Mouse (Mus musculus): ENCODE measurements around the gene Sapcd1. TPM values are rescaled to one million over a fixed set of nuclear protein-coding genes. Genes with fewer than 3 reads are reported as not detected.

Sapcd1 gene
- 4.2 and 6.4 TPM in 2 replicates for polyA plus RNA-seq (2015; fragmentation: Nextera tagmentation; extraction: Ambion mirVana)

GRCm38 (mm10) chr17:35027277-35028068 lies at the start of gene Sapcd1:
Gene Sapcd1, minus strand, starts transcription at chr17:35028016.

GRCm38 (mm10) chr17:35076507-35077176 lies 48.8 kb upstream of the Sapcd1 start, which contains the start of gene Ly6g6e:
Gene Ly6g6e, plus strand, starts transcription at chr17:35076902.

DNA sequence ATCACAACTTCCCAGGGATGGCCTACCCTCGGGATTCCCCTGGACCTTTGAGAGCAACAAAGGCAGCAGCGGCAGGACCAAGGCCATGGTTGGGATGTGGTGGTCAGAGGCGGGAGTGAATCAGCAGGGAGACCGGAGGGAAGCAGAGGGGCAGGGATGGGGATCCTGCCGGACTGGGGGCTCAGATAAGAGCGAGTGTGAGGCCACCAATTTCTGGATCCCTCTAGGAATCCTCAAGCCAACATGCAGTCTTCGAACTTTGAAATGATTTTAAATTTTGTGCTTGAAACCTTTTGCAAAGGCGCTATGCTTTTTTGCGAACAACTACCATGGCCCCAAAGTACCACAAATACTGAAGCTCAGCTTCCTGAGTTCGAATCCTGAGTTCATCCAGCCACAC lies 38.3 kb upstream of the Sapcd1 start, which contains the start of gene Mpig6b:
TSS of gene Mpig6b (minus strand) at position 101 of the 400 bp plus-strand sequence.

GRCm38 (mm10) chr17:35064951-35065947 lies 37.4 kb upstream of the Sapcd1 start, which contains the start of gene Ly6g6c:
Gene Ly6g6c, plus strand, starts transcription at chr17:35065388.

GRCm38 (mm10) chr17:35058911-35059892 lies 31.4 kb upstream of the Sapcd1 start, which contains the start of gene Ddah2:
Gene Ddah2, plus strand, starts transcription at chr17:35059035.

DNA sequence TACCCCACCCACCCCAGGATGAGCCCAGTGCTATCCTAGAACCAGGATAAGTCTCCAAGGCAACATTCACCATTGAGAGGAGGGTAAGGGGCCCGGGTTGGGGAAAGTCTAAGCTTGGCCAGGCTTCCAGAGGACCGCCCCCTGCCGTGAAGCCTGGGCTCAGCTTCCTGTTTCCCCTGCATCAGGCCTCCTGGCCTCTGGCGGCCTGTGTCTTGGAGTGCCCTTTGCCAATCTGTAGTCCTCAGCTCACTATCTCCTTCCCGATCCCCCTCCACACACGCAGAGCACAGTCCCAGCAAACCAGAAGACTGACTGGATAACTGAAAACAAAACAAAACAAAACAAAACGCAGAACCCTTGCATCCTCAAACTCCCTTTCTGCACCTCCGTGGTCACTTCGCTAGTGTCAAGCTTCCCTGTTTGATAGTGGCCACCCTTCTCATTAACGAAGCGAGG lies 21.8 kb upstream of the Sapcd1 start, which contains the start of gene Clic1:
TSS of gene Clic1 (plus strand) at position 406 of the 456 bp plus-strand sequence.

GRCm38 (mm10) chr17:35046681-35047455 lies 19.1 kb upstream of the Sapcd1 start, which contains the start of gene Msh5:
Gene Msh5, minus strand, starts transcription at chr17:35046745.

DNA sequence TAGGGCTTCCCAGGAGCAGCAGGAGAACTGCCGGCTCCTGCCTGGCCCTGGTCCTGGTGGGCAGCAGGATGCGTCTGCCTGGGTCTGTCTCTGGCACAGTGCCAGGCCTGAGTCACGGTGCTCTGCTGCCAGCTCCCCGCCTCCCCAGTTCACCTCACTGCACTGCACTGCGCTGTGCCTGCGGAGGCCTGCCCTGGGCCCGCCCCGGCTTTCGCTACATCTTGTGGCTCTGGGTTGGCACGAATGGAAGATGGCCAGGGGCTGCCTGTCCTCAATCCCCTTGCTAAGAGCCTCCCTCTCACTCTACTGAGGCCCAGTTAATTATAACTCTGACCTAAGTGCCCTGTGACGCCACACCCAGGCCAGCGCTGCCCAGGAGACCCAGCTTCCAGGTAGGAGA lies 11.4 kb downstream of the Sapcd1 start, which contains the start of gene Vwa7:
TSS of gene Vwa7 (plus strand) at position 204 of the 400 bp plus-strand sequence.

DNA sequence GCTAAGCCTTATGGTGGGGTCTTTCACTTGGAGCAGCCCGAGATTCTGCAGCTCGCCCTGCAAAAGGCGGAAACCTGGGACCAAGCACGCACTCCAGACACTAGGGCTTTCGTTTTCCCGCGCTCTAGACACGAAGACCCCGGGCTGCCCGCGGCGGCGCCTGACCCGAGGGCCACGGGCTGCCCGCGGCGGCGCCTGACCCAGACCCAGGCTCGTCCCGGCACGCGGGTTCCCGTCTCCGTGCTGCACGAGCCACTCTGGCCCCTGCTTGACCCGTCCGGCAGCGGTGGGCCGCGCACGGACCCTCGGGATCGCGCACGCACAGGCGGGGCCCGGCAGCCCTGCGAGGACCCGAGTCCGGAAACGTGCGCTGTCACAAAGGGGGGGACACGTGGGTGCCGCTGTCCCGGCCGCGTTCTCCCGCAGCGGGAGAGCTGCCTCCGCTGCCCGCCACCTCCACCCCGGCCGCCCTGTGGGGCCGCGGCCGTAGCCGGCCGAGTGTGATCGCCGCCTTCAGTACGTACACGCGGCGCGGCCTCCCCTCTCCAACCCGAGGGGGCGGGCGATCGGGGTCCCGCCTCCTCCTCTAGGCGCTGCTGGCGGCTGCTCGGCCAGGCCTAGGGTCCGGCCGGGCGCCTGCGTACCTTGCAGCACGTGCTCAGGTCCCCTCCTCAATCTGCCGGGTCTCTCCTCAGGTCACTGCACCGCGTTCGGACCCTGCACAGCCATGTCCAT lies 26.9 kb downstream of the Sapcd1 start, which contains the start of gene Vars:
TSS of gene Vars (plus strand) at position 271 of the 735 bp plus-strand sequence.

GRCm38 (mm10) chr17:34981690-34982180 lies 46.1 kb downstream of the Sapcd1 start, which contains the start of gene Lsm2:
Gene Lsm2, plus strand, starts transcription at chr17:34981862.

Other genes with a start within 250 kb of the Sapcd1 start
- 2,316 and 6,586 TPM in 2 replicates for gene Cyp21a1, start 223.5 kb downstream of the Sapcd1 start, polyA plus RNA-seq (2015; fragmentation: Nextera tagmentation; extraction: Ambion mirVana)
- gene Stk19, start 191.1 kb downstream of the Sapcd1 start, polyA plus RNA-seq (2015; fragmentation: Nextera tagmentation; extraction: Ambion mirVana) = 37.9 and 41.1 TPM in 2 replicates
- 34.6 and 62.4 TPM in 2 replicates for gene Dxo, start 191.0 kb downstream of the Sapcd1 start, polyA plus RNA-seq (2015; fragmentation: Nextera tagmentation; extraction: Ambion mirVana)
- 23.8 and 36.5 TPM in 2 replicates for gene Skiv2l, start 177.8 kb downstream of the Sapcd1 start, polyA plus RNA-seq (2015; fragmentation: Nextera tagmentation; extraction: Ambion mirVana)
- 56.9 and 73.9 TPM in 2 replicates for gene Nelfe, start 177.6 kb downstream of the Sapcd1 start, polyA plus RNA-seq (2015; fragmentation: Nextera tagmentation; extraction: Ambion mirVana)
- gene Cfb, start 165.5 kb downstream of the Sapcd1 start, polyA plus RNA-seq (2015; fragmentation: Nextera tagmentation; extraction: Ambion mirVana) = 27.2 and 40.8 TPM in 2 replicates
- 1.6 and 1.9 TPM in 2 replicates for gene Zbtb12, start 148.5 kb downstream of the Sapcd1 start, polyA plus RNA-seq (2015; fragmentation: Nextera tagmentation; extraction: Ambion mirVana)
- gene Gm20547, start 146.0 kb downstream of the Sapcd1 start, polyA plus RNA-seq (2015; fragmentation: Nextera tagmentation; extraction: Ambion mirVana) = not detected in 2 replicates
- gene C2, start 129.8 kb downstream of the Sapcd1 start, polyA plus RNA-seq (2015; fragmentation: Nextera tagmentation; extraction: Ambion mirVana) = 37.4 and 41.0 TPM in 2 replicates
- gene Ehmt2, start 129.5 kb downstream of the Sapcd1 start, polyA plus RNA-seq (2015; fragmentation: Nextera tagmentation; extraction: Ambion mirVana) = 45.4 and 52.6 TPM in 2 replicates
- 1.1 TPM in 2 replicates for gene Slc44a4, start 113.5 kb downstream of the Sapcd1 start, polyA plus RNA-seq (2015; fragmentation: Nextera tagmentation; extraction: Ambion mirVana)
- gene Neu1, start 96.8 kb downstream of the Sapcd1 start, polyA plus RNA-seq (2015; fragmentation: Nextera tagmentation; extraction: Ambion mirVana) = 24.3 and 32.3 TPM in 2 replicates
- 1.4 and 1.6 TPM in 2 replicates for gene Hspa1b, start 68.8 kb downstream of the Sapcd1 start, polyA plus RNA-seq (2015; fragmentation: Nextera tagmentation; extraction: Ambion mirVana)
- gene Gm20481, start 58.1 kb downstream of the Sapcd1 start, polyA plus RNA-seq (2015; fragmentation: Nextera tagmentation; extraction: Ambion mirVana) = not detected in 2 replicates
- 11.8 and 21.4 TPM in 2 replicates for gene Hspa1a, start 55.9 kb downstream of the Sapcd1 start, polyA plus RNA-seq (2015; fragmentation: Nextera tagmentation; extraction: Ambion mirVana)
- gene Hspa1l, start 55.3 kb downstream of the Sapcd1 start, polyA plus RNA-seq (2015; fragmentation: Nextera tagmentation; extraction: Ambion mirVana) = 0.11 and 0.17 TPM in 2 replicates
- 62.8 and 87.8 TPM in 2 replicates for gene Lsm2, start 46.2 kb downstream of the Sapcd1 start, polyA plus RNA-seq (2015; fragmentation: Nextera tagmentation; extraction: Ambion mirVana)
- 31.9 and 37.8 TPM in 2 replicates for gene Vars, start 27.0 kb downstream of the Sapcd1 start, polyA plus RNA-seq (2015; fragmentation: Nextera tagmentation; extraction: Ambion mirVana)
- gene Vwa7, start 11.4 kb downstream of the Sapcd1 start, polyA plus RNA-seq (2015; fragmentation: Nextera tagmentation; extraction: Ambion mirVana) = 0.21 and 0.35 TPM in 2 replicates
- gene Msh5, start 18.7 kb upstream of the Sapcd1 start, polyA plus RNA-seq (2015; fragmentation: Nextera tagmentation; extraction: Ambion mirVana) = 2.5 and 3.4 TPM in 2 replicates
- gene Clic1, start 21.9 kb upstream of the Sapcd1 start, polyA plus RNA-seq (2015; fragmentation: Nextera tagmentation; extraction: Ambion mirVana) = 309 and 357 TPM in 2 replicates
- gene Ddah2, start 31.0 kb upstream of the Sapcd1 start, polyA plus RNA-seq (2015; fragmentation: Nextera tagmentation; extraction: Ambion mirVana) = 134 and 219 TPM in 2 replicates
- gene Ly6g6c, start 37.4 kb upstream of the Sapcd1 start, polyA plus RNA-seq (2015; fragmentation: Nextera tagmentation; extraction: Ambion mirVana) = 0.19 and 0.61 TPM in 2 replicates
- 0.55 and 0.69 TPM in 2 replicates for gene Mpig6b, start 38.2 kb upstream of the Sapcd1 start, polyA plus RNA-seq (2015; fragmentation: Nextera tagmentation; extraction: Ambion mirVana)
- gene Ly6g6e, start 48.9 kb upstream of the Sapcd1 start, polyA plus RNA-seq (2015; fragmentation: Nextera tagmentation; extraction: Ambion mirVana) = 0.12 and 0.55 TPM in 2 replicates
- 1.4 and 2.1 TPM in 2 replicates for gene Ly6g6d, start 50.0 kb upstream of the Sapcd1 start, polyA plus RNA-seq (2015; fragmentation: Nextera tagmentation; extraction: Ambion mirVana)
- 0.22 and 0.73 TPM in 2 replicates for gene Ly6g6f, start 57.6 kb upstream of the Sapcd1 start, polyA plus RNA-seq (2015; fragmentation: Nextera tagmentation; extraction: Ambion mirVana)
- 94.1 and 104 TPM in 2 replicates for gene Abhd16a, start 61.2 kb upstream of the Sapcd1 start, polyA plus RNA-seq (2015; fragmentation: Nextera tagmentation; extraction: Ambion mirVana)
- gene Ly6g5c, start 80.3 kb upstream of the Sapcd1 start, polyA plus RNA-seq (2015; fragmentation: Nextera tagmentation; extraction: Ambion mirVana) = not detected in 2 replicates
- 0.30 and 0.47 TPM in 2 replicates for gene Ly6g5b, start 87.4 kb upstream of the Sapcd1 start, polyA plus RNA-seq (2015; fragmentation: Nextera tagmentation; extraction: Ambion mirVana)
- 14.4 and 16.6 TPM in 2 replicates for gene Gpank1, start 93.4 kb upstream of the Sapcd1 start, polyA plus RNA-seq (2015; fragmentation: Nextera tagmentation; extraction: Ambion mirVana)
- gene Csnk2b, start 94.0 kb upstream of the Sapcd1 start, polyA plus RNA-seq (2015; fragmentation: Nextera tagmentation; extraction: Ambion mirVana) = 161 and 223 TPM in 2 replicates
- 8.9 and 11.5 TPM in 2 replicates for gene D17H6S53E, start 98.4 kb upstream of the Sapcd1 start, polyA plus RNA-seq (2015; fragmentation: Nextera tagmentation; extraction: Ambion mirVana)
- gene Apom, start 104.0 kb upstream of the Sapcd1 start, polyA plus RNA-seq (2015; fragmentation: Nextera tagmentation; extraction: Ambion mirVana) = 26.8 and 40.5 TPM in 2 replicates
- gene Bag6, start 107.2 kb upstream of the Sapcd1 start, polyA plus RNA-seq (2015; fragmentation: Nextera tagmentation; extraction: Ambion mirVana) = 40.7 and 47.0 TPM in 2 replicates
- gene Prrc2a, start 136.9 kb upstream of the Sapcd1 start, polyA plus RNA-seq (2015; fragmentation: Nextera tagmentation; extraction: Ambion mirVana) = 64.0 and 83.9 TPM in 2 replicates
- gene Aif1, start 148.1 kb upstream of the Sapcd1 start, polyA plus RNA-seq (2015; fragmentation: Nextera tagmentation; extraction: Ambion mirVana) = 28.3 and 48.7 TPM in 2 replicates
- gene Lst1, start 160.4 kb upstream of the Sapcd1 start, polyA plus RNA-seq (2015; fragmentation: Nextera tagmentation; extraction: Ambion mirVana) = 25.5 and 35.9 TPM in 2 replicates
- 2.1 and 4.4 TPM in 2 replicates for gene Ltb, start 166.4 kb upstream of the Sapcd1 start, polyA plus RNA-seq (2015; fragmentation: Nextera tagmentation; extraction: Ambion mirVana)
- gene Tnf, start 174.0 kb upstream of the Sapcd1 start, polyA plus RNA-seq (2015; fragmentation: Nextera tagmentation; extraction: Ambion mirVana) = 0.26 and 0.39 TPM in 2 replicates
- gene Lta, start 177.3 kb upstream of the Sapcd1 start, polyA plus RNA-seq (2015; fragmentation: Nextera tagmentation; extraction: Ambion mirVana) = 0.09 and 0.25 TPM in 2 replicates
- 0.37 TPM in 1 of 2 replicates, not detected in the other for gene Gm16181, start 192.8 kb upstream of the Sapcd1 start, polyA plus RNA-seq (2015; fragmentation: Nextera tagmentation; extraction: Ambion mirVana)
- 9.4 and 13.5 TPM in 2 replicates for gene Atp6v1g2, start 205.6 kb upstream of the Sapcd1 start, polyA plus RNA-seq (2015; fragmentation: Nextera tagmentation; extraction: Ambion mirVana)
- gene Nfkbil1, start 207.8 kb upstream of the Sapcd1 start, polyA plus RNA-seq (2015; fragmentation: Nextera tagmentation; extraction: Ambion mirVana) = 15.2 and 18.3 TPM in 2 replicates
- 140 and 197 TPM in 2 replicates for gene Ddx39b, start 213.7 kb upstream of the Sapcd1 start, polyA plus RNA-seq (2015; fragmentation: Nextera tagmentation; extraction: Ambion mirVana)
- 191 and 238 TPM in 2 replicates for gene H2-D1, start 234.7 kb upstream of the Sapcd1 start, polyA plus RNA-seq (2015; fragmentation: Nextera tagmentation; extraction: Ambion mirVana)

Measured in adrenal gland, postnatal 0 days (tissue).